Mouse (Mus musculus): Measurements from ENCODE around the gene Creg2.
"Not testable (repeated sequence)": the region's sequence is repeated elsewhere in the genome, so short reads cannot be mapped to it uniquely, and the experiment has no call there.

The Creg2 gene

GRCm38 (mm10) chr1:39651241-39651548 lies at the start of gene Creg2:
Gene Creg2, minus strand, starts transcription at chr1:39651474.
- no peak for DNase-seq

DNA sequence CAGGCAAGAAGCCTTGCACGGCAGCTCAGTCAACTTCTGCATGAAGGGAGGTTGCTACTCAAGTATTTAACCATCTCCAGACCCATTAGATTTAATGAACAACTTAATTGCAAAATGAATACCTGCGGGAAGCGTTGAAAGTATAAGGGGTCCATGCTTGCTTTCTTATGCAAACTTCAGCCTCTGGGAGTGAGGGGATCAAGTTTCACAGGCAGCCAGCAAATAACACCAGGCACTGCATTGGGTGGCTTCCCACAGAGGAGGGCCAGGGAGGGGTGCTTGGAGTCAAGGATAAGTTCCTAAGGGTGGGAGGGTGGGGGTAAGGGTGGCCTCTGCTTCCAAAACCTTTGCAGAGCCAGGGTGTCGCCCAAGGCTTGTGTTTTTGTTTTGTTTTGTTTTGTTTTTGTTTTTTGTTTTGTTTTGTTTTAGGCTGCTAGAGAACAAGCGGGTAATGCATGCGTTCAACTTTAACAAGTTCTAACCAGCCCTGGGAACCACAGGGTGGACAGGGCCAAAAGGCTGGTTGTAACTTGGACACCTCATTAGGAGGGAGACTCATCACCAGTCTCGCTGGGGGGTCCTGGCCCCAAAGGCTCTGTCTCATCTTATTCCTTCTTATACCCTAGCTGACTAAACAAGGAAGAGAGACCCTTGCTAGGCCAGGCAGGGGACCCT lies 49.5 kb upstream of the Creg2 start:
- no peak for DNase-seq

DNA sequence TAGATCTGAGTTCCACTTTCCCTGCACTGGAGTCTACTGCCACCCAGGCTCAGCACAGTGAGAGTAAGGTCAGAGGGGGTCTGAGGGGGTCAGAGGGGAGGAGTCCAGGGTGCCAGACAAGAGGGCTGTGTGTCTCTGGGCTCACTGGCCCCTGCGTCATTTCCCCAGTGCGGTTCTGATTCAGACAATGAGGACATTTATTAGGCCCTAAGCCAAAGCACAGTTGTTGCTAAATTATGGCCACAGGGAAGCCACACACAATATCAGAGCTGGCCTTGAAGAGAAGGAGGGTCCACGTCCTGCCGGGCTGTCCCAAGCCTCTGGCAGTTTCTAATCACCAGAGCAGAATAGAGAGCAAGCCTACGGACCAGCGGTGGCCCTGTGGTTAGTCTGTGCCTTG lies 47.2 kb upstream of the Creg2 start:
- no peak for DNase-seq

DNA sequence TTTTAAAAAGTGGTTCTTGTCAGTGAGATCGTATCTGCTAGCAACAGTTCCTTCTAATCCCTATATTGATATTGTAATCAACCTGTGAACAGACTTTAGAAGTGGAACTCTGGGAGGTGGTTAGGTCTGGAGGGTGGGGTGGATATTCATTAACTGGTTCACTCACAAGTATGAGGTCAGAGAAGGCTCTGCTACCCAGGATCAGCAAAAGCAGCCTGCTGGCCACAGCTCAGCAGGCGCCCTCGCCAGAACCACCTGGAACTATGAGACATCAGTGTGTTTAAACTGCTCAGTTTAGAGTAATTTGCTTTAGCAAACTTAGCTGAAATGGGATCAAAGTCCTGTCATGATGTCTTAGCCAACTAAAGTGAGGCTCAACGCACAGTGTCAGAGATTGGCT lies 43.9 kb upstream of the Creg2 start:
- no peak for DNase-seq

GRCm38 (mm10) chr1:39694756-39695155 lies 43.5 kb upstream of the Creg2 start:
- no peak for DNase-seq

- DNase-seq: no peak
Observed at GRCm38 (mm10) chr1:39691974-39692373, 40.7 kb upstream of the Creg2 start.

GRCm38 (mm10) chr1:39691061-39691460 lies 39.8 kb upstream of the Creg2 start:
- DNase-seq: no peak

DNA sequence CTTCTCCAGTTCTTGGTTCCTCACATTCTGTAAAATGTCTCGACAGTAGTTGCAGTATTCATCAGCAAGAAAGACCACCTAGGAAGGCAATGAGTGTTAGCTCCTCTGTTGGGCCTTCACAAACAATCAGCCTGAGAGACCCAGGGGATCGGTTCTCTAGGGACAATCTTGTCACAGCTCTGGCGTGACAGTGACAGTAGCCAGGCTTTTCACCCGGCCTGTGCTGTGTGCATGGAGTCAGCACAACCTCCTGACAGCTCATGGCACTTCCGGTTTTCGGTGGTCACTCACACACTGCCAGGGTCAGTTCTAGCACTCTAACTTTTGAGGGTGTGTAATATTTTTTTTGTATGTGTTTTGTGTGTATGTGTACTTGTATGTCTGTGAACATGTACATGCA lies 37.3 kb upstream of the Creg2 start:
- no peak for DNase-seq

GRCm38 (mm10) chr1:39687279-39687678 lies 36.0 kb upstream of the Creg2 start:
- no peak for DNase-seq

GRCm38 (mm10) chr1:39685841-39686240 lies 34.6 kb upstream of the Creg2 start:
- peak; percentile 87 for DNase-seq

DNA sequence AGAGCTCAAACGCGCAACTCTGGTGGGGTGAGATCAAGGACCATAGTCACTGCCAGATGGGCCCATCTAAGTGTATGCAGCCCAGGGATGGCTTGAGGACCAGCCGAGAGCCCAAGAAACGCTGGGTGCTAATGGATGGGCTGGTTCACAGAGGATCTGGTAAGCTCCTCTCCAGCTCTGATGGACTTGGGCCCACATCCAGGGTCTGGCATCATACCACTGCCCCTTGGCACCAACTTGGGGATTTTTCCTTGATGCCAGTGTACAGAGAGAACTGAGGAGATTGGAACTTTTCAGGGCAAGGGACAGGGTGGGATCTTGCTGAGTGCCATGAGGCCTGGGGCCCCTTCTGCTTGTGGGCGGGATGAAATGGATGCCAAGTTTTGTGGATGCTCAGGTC lies 30.4 kb upstream of the Creg2 start:
- no peak for DNase-seq

GRCm38 (mm10) chr1:39680546-39680945 lies 29.3 kb upstream of the Creg2 start:
- no peak for DNase-seq

DNA sequence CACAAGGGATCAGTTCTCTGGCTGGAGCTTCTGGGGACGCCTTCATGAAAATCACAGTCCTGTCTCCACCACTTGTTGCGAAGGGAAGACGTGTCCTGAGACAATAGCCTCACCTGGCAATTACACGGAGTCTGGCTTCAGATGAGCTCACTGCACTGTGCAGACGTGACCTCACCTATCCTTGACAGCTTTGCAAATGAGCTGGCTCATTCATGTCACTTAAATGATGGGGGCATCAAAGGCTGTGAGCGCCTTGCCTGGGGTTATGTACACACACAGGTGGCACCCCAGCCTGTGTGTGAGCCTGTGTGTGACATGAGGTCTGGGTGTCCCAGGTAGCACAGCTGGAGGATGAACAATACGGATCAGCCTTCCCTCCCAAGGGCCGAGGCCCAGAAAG lies 27.6 kb upstream of the Creg2 start:
- DNase-seq: no peak

DNA sequence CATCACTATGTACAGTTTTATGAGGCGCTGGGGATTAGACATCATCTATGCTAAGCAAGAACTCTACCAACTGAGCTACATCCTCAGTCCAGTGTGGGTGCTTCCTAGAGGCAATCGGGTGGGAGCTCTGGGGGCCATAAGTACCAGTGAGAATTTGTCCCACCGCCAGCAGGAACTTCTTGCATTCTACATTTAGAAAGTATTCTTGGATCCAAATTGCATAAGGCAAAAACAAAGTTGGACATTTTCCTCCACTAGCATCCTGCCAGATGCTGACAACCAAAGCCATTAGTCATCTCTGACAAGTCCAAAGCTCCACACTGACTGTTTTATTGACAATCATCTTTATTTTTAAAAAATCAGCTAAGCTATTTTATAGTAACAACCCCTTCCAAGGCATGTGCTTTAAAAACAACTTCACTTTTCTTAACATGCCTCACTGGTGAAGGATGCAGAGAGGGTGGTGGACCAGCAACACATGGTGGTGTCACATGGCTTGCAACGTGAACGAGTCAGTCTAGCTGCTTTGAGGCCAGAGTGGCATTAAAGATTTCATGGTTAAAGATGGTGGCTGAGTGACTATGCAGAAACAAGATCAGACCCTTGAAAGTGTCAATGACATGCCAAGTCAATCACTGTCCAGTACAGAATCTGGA lies 25.1 kb upstream of the Creg2 start:
- DNase-seq: no peak

DNA sequence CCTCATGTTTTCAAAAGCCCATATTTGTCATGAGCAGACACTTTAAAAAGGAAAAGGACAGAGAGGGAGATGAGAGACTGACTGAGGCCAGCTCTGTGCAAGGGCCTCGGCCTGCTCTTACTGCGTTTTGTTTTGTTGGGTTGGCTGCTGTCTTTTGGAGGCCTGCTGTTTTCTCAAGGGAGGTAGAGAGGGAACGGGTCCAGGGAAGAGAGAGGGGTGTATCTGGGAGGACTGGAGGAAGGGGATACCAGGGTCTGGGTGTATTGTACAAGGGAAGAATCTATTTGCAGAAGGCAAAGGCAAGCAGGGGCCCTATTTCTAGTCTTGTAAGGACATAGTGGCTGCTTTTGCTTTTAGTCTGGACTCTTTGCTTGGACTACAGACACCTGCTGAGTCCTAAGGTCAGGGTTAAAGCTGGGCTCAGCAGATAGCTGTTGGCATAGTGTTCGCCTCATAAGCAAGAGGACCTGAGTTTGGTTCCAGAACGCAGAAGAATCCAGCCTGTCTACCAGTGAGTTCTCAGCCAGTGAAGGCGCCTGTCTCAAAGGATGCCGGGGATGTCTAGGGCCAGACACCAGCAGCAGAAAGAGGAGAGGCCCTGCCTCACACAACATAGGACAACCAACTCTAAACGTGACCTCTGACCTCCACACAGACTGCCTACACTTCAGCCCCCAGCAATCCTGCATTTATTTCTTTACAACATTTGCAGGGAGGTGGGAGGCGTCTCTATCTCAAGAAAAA lies 21.3 kb upstream of the Creg2 start:
- no peak for DNase-seq

DNA sequence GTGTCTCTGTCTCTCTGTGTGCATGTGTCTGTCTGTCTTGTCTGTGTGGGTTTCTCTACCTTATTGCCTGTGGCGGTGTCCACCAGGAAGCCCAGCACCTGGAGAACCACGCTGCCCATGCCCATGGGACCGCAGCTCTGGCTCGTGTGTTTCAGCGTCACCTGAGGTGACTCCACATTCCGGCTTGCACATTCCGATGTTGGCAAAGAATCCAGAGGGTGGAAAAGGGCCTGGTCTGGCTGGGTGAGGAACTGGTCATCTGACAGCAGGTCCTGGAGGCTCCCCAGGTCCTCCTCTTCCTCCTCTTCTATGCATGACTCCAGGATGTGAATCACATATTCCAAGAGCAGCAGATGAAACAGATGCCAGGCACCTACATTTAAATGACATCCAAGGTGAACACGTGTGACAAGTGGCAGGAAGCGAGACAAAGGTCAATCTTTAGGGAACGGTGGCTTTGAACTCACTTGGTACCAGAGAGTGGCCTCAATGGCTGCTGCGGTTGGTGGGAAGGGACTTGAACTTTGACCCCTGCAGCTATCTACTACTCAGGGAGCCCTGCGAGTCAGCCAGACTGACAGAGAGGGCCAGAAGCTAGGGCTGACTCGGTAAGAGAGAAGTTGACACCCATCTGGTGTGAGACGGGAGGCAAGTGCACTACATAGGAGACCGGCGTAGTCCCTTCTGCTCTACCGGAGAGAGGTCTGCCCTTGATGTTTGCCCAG lies 19.1 kb upstream of the Creg2 start:
- DNase-seq: no peak

DNA sequence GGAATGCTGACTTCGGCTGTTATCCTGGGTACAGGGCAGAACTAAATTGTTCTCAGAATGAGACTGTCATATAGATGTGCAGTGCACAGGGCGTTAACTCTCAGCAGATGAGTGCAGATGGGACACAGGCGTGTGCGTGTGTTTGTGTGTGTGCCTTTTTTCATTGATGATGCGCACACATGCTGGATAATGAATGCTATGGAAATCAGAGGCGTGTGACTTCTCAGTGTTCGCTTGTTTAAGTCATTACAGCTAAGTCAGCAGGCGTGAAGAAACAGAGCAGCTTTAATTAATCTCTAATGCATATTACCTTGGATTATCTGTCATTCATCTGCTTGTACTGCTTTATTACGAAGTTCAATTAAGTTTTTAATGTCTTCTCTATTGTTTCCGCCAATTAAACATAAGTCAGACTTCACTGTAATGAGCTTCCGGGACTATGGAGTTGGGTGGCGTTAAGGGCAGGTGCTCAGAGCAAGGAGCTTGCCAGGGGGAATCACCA lies 15.5 kb upstream of the Creg2 start:
- no peak for DNase-seq

DNA sequence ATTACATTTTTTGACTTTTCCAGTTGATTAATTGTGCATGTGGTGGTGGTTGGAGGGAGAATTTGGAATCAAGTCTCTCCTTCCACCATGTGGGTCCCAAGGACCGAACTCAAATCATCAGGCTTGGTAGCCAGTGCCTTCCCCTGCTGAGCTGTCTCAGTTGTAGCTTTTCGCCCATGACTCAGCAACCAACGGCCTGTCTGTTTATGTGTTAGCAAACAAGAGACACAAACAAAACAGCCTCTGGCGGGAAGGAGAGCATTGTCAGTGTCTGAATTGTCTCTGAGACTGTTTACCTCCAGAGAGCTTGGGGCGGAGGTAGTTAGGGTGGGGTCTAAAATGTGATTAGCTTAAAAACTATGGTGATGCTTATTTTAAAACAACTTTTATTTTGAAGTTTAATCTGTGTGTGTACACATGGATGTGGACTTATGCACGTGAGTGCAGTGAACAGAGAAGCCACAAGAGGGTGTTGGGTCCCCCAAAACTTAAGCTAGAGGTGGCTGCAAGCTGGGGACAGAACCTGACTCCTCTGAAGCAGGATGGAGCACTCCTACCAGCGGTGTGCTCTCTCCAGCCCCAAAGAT lies 12.9 kb upstream of the Creg2 start:
- no peak for DNase-seq

GRCm38 (mm10) chr1:39663050-39663449 lies 11.8 kb upstream of the Creg2 start:
- no peak for DNase-seq

DNA sequence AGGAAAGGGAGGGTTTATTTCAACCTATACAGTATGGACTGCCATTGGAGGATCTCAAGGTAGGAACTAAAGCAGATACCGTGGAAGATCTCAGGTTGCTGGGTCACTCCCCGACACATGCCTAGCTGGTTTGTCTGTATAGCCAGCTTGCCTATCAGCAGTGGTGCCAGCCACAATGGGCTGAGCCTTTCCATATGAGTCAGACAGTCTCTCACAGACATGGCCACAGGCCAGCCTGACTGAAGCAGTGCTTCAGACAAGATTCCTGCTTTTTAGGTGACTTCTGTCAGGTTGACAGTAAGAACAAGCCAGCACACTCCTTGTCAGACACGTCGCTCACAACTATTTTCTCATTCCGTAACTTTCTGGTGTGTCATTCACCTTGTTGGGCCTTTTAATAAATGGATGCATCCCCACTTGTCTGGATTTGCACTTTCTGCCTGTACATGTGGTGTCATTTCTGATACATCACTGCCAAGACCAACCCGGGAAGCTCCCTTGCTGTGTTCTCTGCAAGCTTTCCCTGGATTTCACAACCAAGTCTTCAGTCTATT lies 5.8 kb upstream of the Creg2 start:
- no peak for DNase-seq

DNA sequence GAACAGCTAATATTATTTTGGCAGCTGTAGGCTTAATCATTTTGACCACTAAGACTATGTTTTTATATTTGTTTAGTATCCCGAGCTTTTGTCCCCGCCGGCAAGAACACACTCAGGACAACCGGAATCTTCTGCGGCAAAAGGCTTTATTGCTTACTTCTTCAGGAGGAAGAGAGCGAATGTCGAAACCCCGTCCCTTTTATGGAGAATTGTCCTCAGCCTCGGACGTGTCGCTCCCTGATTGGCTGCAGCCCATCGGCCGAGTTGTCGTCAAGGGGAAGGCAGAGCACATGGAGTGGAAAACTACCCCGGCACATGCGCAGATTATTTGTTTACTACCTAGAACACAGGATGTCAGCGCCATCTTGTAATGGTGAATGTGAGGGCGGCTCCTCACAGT lies 3.6 kb upstream of the Creg2 start:
- not testable (repeated sequence) for DNase-seq

DNA sequence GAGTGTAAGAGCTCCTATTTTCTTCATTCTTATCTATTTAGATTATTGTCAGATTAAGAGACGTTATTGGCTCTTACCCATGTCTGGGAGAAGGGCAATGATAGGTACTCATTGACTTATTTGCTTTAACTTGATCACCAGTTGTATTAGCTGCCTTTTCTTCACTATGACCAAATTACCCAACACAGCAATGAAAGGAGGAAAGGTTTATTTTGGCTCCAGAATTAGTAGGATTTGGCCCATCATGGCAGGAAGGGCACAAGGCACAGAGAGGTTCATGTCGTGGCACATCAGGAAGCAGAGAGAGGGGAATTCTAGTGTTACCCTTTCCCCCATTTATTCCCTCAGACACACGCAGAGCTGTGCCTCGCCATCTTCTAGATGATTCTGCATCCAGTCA lies 1.8 kb upstream of the Creg2 start:
- DNase-seq: no peak
